Mouse (Mus musculus) olfactory bulb, adult 2 months (tissue): Measurements from ENCODE around the gene Mapkapk3. TPM values are rescaled to one million over a fixed set of nuclear protein-coding genes. Genes with fewer than 3 reads are reported as not detected.

Source experiments
- H3K27ac ChIP-seq: fragments of 200-500 bp; 2 replicates; pipeline ENCODE4 v1.5.1; 2012; ENCODE audit warnings: low read depth, low read length; ENCODE audit not compliant: insufficient read depth
- H3K4me1 ChIP-seq: fragments of 200-500 bp; 2 replicates; pipeline ENCODE4 v1.6.1; 2012; ENCODE audit warnings: low read length; ENCODE audit not compliant: control insufficient read depth, insufficient read depth
- H3K4me3 ChIP-seq: fragments of 200-500 bp; 2 replicates; pipeline ENCODE4 v1.5.1; 2012; ENCODE audit warnings: mild to moderate bottlenecking, low read depth, low read length, moderate library complexity; ENCODE audit not compliant: insufficient read depth
- CTCF ChIP-seq: fragments of 200-500 bp; IDR thresholded peaks from 2 replicates; pipeline ENCODE4 v1.5.1; 2012; ENCODE audit warnings: low read depth, mild to moderate bottlenecking, low read length, moderate library complexity; ENCODE audit not compliant: insufficient read depth
- POLR2A ChIP-seq: fragments of 200-500 bp; IDR thresholded peaks from 2 replicates; pipeline ENCODE4 v1.6.1; 2012; ENCODE audit warnings: mild to moderate bottlenecking, low read depth, low read length, moderate library complexity; ENCODE audit not compliant: insufficient read depth
- WGBS: fragments of 180-500 bp; shearing (Covaris S2); methylation state at CpG from one replicate; pipeline ENCODE4 v1.1.7; 2018; 5-methylcytosine and 5-hydroxymethylcytosine counted together
- polyA plus RNA-seq: library from polyadenylated mRNA; stranded (reverse); fragments of >200 nt; gene quantifications from 2 replicates; pipeline ENCODE4 v1.2.4, GENCODE M21; 2012; ENCODE audit warnings: low replicate concordance; ENCODE audit not compliant: missing spikeins, insufficient read depth, insufficient read length

Gene Mapkapk3
- polyA plus RNA-seq, 1 experiment = not detected

GRCm38 (mm10) chr9:107285009-107285408 lies 4.7 kb downstream of the Mapkapk3 start:
- WGBS = 22% methylated on average over 3 of the region's 3 CpGs
- Histone ChIP-seq H3K4me1 (peaks cover 15% of the 10 kb centered on the region), H3K27ac (no peak overlapping the region), H3K4me3 (no peak overlapping the region)
- no peak for TF ChIP-seq CTCF
- TF ChIP-seq POLR2A = no peak

GRCm38 (mm10) chr9:107282951-107283350 lies 6.7 kb downstream of the Mapkapk3 start:
- 87% methylated on average over 9 of the region's 9 CpGs for WGBS
- Histone ChIP-seq H3K4me1 (peaks cover 24% of the 10 kb centered on the region), H3K4me3 (no peak overlapping the region), H3K27ac (no peak overlapping the region)
- TF ChIP-seq POLR2A = no peak
- no peak for TF ChIP-seq CTCF

DNA sequence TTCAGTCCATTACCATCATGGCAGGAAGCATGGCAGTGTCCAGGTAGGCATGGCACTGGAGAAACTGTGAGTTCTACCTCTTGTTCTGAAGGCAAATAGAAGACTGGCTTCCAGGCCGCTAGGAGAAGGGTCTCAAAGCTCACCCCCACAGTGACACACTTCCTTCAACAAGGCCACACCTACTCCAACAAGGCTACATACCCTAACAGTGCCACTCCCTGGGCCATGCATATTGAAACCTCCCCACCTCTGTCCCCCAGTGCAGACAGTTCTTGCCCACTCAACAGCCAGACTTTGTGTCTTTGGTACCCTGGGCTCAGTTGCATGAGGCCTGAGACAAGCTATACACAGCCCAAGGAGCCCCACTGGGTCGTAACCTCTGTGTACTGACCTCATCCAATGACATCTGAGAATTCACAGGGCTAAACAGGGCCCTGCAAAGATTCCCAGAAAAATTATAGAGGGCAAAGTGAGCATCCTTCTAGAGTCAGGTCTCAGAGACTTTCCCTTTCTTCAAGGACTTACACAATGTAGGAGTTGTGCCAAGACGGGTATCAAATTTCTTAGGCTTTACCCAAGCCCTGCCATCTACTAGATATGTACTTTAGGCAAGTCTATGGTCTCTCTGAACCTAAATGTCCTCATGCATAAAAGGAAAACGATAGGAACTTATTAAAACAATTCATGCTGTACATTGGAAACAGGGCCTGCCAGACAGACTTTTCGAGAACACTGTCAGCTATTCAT lies 8.3 kb downstream of the Mapkapk3 start:
- Histone ChIP-seq H3K4me3 (no peak overlapping the region), H3K4me1 (peaks cover 29% of the 10 kb centered on the region), H3K27ac (no peak overlapping the region)
- 96% methylated on average over 5 of the region's 5 CpGs for WGBS
- no peak for TF ChIP-seq CTCF
- no peak for TF ChIP-seq POLR2A

DNA sequence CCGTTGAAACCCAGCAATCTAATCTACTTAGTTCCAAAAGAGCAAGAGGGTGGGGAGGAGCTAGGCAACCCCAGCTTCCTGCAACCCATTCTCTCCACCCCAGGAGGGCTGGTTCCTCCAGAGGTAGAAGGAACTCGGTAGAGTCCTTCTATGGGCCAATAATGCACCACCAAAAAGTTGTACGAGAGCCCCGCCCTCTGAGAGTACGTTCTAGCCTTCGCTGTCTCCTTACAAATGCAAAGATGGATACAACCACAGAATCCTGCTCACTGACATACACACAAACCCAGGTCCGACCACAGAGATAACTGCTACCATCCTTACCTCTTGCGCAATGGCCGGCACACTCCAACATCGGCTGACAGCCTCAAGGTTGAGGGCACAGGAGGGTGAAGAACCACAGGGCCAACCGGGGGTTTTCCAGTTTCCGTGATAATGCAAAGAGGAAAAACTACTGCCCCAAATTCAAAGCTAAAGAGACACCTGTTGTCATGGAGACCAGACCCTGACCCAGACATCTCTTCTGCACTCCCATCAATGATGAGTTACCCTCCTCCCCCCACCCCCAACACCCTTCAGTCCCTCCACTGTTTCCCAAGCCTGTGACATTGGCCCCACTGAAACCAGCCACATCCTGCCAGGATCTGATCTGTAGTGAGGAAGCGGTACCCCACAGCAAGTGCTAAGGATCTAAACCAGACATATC lies 9.2 kb downstream of the Mapkapk3 start:
- H3K4me1 ChIP-seq = peaks cover 37% of the 10 kb centered on the region
- H3K4me3 ChIP-seq = no peak overlapping the region
- 72% methylated on average over 13 of the region's 13 CpGs for WGBS
- TF ChIP-seq CTCF (no peak), POLR2A (no peak)
- no peak overlapping the region for H3K27ac ChIP-seq

GRCm38 (mm10) chr9:107279378-107280321 lies 10.0 kb downstream of the Mapkapk3 start:
- peaks cover 39% of the 10 kb centered on the region for H3K4me1 ChIP-seq
- 51% methylated on average over 16 of the region's 16 CpGs for WGBS
- TF ChIP-seq POLR2A (no peak), CTCF (no peak)
- H3K4me3 ChIP-seq = no peak overlapping the region
- H3K27ac ChIP-seq = no peak overlapping the region

DNA sequence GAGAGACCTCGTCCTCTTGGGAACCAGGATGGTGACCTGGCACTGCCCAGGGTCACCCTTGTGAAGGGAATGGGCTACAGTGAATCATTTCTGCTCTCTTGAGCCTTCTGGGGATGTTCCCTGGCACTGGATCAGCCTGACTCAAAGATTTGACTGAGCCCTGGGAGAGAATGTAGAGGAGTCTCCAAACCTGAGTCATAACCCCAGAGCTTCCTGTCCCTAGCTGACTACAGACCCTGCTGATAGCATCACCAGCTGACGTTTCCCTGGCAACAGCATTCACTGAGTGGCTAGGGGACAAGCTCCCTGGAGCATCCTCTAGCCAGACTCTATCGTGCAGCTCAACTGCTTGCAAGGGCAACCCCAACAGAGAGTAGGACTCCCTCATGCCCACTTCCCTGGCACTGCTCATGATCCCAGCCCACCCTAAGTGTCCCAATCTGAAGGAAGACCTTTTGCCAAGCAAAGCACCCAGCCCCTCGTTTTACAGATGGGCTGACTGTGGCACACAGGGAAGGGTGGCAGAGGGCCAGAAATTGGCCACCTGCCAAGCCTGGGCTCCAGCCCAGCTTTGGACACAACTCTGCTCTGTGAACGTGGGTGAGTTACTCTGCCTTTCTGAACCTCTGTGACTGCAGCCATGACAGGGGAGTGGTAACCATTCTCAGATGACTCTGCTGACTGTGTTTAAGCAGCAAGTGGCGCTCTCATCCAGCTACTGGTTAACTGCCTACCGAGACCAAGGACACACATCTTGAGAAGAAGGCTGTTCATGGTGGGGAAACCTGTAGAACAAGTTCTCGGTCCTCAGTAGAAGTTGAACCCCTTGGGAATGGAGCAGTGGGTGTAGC lies 10.9 kb downstream of the Mapkapk3 start:
- Histone ChIP-seq H3K27ac (peak overlapping the region; percentile 79), H3K4me1 (peaks cover 43% of the 10 kb centered on the region), H3K4me3 (peak overlapping the region; percentile 13)
- TF ChIP-seq POLR2A (no peak), CTCF (no peak; the same call in 1 of the 2 replicates)
- WGBS = 33% methylated on average over 8 of the region's 8 CpGs

DNA sequence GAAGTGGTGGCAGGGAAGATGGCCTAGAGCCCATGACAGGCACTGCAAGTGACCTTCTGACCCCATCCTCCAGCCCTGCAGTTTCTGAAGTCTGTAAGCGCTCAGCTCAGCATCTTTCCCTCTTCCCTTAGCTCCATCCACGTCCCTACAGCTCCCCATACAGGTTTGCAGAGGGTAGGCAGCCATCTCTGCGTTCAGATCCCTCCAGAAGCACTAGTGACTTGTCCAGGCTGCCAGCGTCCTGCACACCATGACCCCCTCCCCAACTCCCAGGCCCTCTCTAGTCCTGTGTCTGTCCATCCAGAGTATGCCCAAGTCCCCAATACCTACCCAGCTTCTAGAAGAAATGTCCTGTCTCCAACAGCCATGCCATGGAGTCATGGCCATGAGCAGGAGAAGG lies 11.6 kb downstream of the Mapkapk3 start:
- 32% methylated on average over 4 of the region's 4 CpGs for WGBS

DNA sequence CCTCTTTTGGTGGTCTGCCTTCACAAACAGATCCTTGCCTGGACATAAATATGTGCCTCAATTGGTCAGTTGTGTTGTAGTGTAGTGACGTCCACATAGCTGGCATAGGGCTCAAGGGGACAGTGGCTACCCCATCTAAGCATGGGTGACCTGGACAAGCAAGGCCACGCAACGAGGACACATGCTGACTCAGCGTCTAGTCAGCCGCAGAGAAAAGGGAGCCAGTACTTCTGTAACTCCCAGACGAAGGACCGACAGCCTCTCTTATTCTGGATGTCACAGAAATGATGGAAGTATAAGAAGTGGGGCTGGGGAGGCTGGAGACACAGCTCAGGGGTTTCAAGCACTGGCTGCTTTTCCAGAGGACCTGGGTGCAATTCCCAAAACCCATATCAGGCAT lies 12.1 kb downstream of the Mapkapk3 start:
- WGBS = 85% methylated on average over 7 of the region's 7 CpGs
- peaks cover 46% of the 10 kb centered on the region for H3K4me1 ChIP-seq
- TF ChIP-seq POLR2A (no peak), CTCF (no peak)

More for the DNA sequence above, 11.6 kb downstream of the Mapkapk3 start:
- Histone ChIP-seq H3K27ac (peak overlapping the region; percentile 79), H3K4me3 (peak overlapping the region; percentile 13), H3K4me1 (peaks cover 45% of the 10 kb centered on the region)
- TF ChIP-seq POLR2A = no peak
- TF ChIP-seq CTCF = peak; percentile 37; the same call in 1 of the 2 replicates

More for the DNA sequence above, 12.1 kb downstream of the Mapkapk3 start:
- no peak overlapping the region for H3K4me3 ChIP-seq
- no peak overlapping the region for H3K27ac ChIP-seq
